Mouse (Mus musculus) embryonic fibroblast, embryonic 13.5 days (primary cell): Measurements from ENCODE around the gene Gli1.

Source experiments
- CTCF ChIP-seq: IDR thresholded peaks from 2 replicates; pipeline ENCODE4 v1.5.1; 2011; ENCODE audit warnings: mild to moderate bottlenecking, control low read depth, low read length, moderate library complexity, borderline replicate concordance; ENCODE audit not compliant: insufficient read depth
- POLR2A ChIP-seq: IDR thresholded peaks from 2 replicates; pipeline ENCODE4 v1.6.1; 2011; ENCODE audit warnings: low read depth, mild to moderate bottlenecking, control low read depth, low read length, moderate library complexity

DNA sequence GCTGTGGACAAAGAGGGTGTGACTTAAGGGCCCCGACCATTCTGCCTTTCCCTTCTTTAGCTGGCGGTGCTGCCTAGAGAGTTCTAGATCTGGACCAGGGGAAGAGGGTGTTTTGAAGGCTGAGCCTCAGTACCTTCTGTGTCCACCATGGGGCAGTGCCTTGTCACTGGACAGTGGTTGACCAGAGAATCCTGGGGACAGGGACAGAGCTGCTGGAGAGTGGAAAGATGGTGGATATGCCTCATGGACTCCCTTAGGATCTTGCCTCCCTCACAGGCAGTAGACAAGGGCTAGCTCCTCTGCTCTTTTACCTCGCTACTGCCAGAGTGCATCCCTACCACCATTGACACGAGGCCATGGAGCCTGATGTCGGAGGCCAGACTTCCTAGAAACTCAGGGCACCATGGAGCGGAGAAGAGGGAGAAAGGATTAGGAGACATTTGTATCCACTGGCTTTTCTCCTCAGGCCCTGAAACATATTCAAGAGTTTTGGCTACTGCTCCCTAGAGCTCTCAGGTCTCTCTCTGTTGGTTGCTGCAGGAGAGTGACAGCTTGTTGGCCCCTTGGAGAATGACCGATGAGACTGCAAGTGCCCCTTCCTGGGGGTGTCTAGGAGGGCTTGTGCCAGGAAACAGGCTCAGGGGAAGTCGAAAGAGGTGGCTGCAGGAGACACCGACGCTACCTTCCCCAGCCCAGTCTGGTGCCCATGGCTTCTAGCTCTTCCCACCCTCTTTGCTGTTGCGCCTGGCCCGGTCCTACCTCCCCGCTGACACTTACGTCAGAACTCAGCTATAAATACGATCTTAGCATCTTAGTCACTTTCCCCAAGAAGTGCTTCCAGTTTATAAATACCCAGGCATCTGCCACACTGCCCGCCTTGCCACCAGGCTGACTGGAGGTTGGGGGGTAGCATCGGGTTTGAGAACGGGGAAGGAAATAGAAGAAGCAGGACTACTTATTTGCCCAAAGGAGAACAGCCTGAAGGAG lies 12.4 kb upstream of the Gli1 start, which contains the start of gene Inhbe:
- peak; percentile 29; the same call in 1 of the 2 replicates for TF ChIP-seq CTCF
- no peak for TF ChIP-seq POLR2A
